Mouse (Mus musculus): Measurements from ENCODE around the gene Pomgnt1. TPM values are rescaled to one million over a fixed set of nuclear protein-coding genes. Genes with fewer than 3 reads are reported as not detected.

Gene Pomgnt1
- polyA plus RNA-seq (2016; fragmentation: Nextera tagmentation; extraction: Ambion mirVana) = 59.2 and 67.7 TPM in 2 replicates

DNA sequence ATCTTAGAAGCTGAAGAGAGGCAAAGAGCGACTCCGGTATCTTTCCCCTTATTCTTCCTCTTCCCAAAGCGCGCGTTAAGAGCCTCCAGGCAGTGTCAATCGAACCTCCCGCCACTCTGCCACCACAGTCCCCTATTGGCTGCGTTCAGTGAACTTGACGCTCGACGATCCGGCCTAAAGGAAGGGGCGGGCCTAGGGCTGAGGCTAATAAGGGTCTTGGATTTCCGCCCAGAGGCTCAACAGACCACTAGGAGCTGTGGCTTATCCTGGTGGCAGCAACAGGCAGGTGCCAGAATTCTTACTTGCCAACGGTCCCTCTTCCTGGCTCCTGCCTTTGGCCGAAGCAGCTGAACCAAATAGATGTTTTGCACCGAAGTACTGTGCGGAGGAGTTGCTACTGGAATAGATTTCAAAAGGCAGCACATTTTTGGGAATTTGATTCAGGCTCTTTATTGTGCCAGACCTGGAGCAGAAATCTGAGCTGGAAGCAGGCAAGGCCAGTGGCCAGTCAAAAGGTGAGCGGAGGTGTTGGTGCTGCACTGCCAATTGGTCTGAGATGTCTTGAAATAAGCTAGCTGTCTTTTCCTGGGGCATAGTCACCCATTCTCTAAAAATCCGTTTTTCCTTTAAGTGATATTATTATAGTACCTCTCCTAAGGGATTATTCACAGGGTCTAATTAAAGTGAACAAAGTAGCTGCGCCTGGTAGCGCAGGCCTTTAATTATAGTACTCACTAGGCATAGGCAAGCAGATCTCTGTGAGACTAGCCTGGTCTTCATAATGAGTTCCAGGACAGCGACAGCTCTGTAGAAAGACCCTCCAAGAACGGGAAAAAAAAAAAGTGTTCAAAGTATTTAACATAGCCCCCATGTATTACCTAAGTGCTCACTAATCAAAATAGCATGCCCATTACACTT lies at the start of gene Pomgnt1, which contains the start of gene Rad54l:
Gene Pomgnt1, plus strand, starts transcription at position 239 of the 918 bp plus-strand sequence.
Gene Rad54l, minus strand, starts transcription at position 89 of the 918 bp plus-strand sequence.
- H3K4me1 ChIP-seq = peaks cover 19% of the 10 kb centered on the region
- 4% methylated on average over 24 of the region's 24 CpGs for WGBS
- DNase-seq (ENCODE audit: low spot score) = peak; percentile 90
- H3K9me3 ChIP-seq (replicated peaks) = no peaks in the 10 kb centered on the region
- no peaks in the 10 kb centered on the region for H3K27me3 ChIP-seq (ENCODE audit: low read depth, poor library complexity, severe bottlenecking)
- H3K36me3 ChIP-seq = peaks cover 23% of the 10 kb centered on the region
- H3K27ac ChIP-seq = peak within 1 kb of the TSS; percentile 82
- peak within 1 kb of the TSS; percentile 75 for H3K4me3 ChIP-seq

DNA sequence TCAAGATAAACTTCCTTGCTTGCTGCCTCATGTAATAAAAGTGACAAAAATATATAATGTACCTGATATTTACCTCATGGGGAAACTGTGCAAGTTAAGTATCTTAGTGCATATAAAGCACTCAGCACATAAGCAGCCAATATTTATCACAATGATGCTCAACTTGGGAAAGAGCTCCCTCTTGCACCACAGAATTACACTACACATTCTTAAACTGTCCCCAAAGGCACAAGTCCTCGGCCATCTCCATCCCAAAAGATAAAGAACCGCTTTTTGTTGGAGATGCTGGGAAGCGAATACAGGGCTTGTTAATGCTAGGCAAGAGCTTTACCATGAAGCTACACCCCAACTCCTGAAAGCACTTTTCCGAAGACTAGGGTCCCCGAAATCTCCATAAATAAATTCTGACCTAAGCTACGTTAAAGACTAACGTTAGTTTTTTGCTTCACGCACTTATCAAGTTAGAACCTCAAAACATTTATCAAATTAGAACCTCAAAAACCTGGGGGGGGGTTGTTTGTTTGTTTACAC lies 49.4 kb upstream of the Pomgnt1 start:
- DNase-seq (ENCODE audit: low spot score) = no peak
- peak overlapping the region; percentile 96 for H3K4me3 ChIP-seq
- H3K9me3 ChIP-seq (replicated peaks) = no peaks in the 10 kb centered on the region
- H3K27ac ChIP-seq = peak overlapping the region; percentile 98
- H3K4me1 ChIP-seq = peaks cover 29% of the 10 kb centered on the region
- WGBS = 1% methylated on average over 8 of the region's 8 CpGs
- H3K36me3 ChIP-seq = peaks cover 18% of the 10 kb centered on the region
- H3K27me3 ChIP-seq (ENCODE audit: low read depth, poor library complexity, severe bottlenecking) = no peaks in the 10 kb centered on the region

DNA sequence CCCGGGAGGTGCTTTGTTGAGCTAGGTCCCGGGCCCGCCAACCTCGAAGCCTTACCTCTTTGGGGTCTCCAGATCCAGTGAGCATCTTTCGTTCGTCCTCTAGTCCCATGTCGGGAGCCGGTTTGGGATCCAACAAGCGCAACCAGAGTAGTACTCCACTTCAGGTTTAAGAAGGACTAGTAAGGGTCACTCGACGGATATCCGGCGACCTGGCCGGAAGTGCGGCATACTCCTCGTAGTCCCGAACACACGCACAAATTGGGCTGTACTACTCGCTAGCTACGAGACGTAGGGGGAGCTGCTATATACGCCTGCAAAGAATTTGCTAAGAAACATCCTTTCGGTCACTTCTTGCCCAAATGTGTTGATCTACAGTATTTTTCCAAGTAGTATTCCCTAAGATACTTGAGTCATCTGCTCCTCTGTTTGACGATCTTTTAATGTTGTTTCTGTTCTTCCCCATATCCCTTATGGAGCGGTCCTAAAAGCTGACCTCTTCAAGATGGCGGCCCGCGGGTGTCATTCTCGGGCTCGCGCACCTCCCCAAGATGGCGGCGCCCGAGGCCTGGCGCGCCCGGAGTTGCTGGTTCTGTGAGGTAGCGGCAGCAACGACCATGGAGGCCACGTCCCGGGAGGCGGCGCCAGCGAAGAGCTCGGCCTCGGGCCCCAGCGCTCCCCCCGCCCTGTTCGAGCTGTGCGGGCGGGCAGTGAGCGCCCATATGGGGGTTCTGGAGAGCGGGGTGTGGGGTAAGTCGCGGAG lies 48.6 kb upstream of the Pomgnt1 start, which contains the start of the genes Uqcrh and Lrrc41:
Gene Uqcrh, minus strand, starts transcription at position 211 of the 760 bp plus-strand sequence.
Gene Lrrc41, plus strand, starts transcription at position 409 of the 760 bp plus-strand sequence.
- H3K4me1 ChIP-seq = peaks cover 29% of the 10 kb centered on the region
- no peaks in the 10 kb centered on the region for H3K27me3 ChIP-seq (ENCODE audit: low read depth, poor library complexity, severe bottlenecking)
- DNase-seq (ENCODE audit: low spot score) = peak; percentile 95
- peak within 1 kb of the TSS; percentile 96 for H3K4me3 ChIP-seq
- H3K27ac ChIP-seq = peak within 1 kb of the TSS; percentile 98
- H3K9me3 ChIP-seq (replicated peaks) = no peaks in the 10 kb centered on the region
- under 1% methylated on average over 55 of the region's 55 CpGs for WGBS
- H3K36me3 ChIP-seq = peaks cover 17% of the 10 kb centered on the region

DNA sequence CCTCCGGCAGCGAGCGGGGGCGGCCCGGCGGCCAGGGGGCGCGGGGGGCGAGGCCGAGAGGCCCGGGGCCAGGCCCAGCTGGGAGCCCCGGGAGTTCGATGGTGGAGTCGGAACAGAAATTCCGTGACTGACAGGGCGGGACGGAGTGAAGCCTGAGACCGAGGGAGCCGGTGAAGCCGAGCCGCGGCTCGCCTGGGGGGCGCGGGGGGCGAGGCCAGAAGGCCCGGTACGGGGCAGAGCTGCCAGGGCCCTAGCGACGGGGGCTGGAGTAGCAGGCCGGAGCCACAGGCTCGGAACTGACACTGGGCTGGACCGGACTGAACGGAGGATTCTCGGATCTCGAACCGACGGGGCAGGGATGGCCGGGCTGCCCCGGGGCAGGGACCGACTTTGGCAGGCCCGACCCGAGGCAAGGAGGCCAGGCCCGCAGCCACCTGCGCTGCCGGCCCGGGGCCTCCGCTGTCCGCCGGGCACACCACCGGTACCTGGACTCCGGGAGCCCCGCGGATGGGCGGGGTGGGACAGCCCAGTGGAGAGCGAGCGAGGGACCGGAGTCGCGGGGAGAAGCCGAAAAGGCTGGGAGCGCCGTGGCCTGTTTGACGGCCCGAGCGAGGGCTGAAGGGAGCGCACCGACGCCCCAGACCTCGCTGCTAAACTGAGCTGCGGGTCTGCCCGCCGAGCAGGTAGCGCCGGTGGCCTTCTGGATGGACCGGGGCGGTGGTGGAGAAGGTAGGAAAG lies 47.8 kb upstream of the Pomgnt1 start:
- Histone ChIP-seq H3K4me1 (peaks cover 29% of the 10 kb centered on the region), H3K27ac (peak overlapping the region; percentile 98), H3K36me3 (peaks cover 19% of the 10 kb centered on the region), H3K9me3 (replicated peaks) (no peaks in the 10 kb centered on the region), H3K4me3 (peak overlapping the region; percentile 96), H3K27me3 (ENCODE audit: low read depth, poor library complexity, severe bottlenecking) (no peaks in the 10 kb centered on the region)
- DNase-seq (ENCODE audit: low spot score) = peak; percentile 84
- WGBS = under 1% methylated on average over 77 of the region's 77 CpGs

DNA sequence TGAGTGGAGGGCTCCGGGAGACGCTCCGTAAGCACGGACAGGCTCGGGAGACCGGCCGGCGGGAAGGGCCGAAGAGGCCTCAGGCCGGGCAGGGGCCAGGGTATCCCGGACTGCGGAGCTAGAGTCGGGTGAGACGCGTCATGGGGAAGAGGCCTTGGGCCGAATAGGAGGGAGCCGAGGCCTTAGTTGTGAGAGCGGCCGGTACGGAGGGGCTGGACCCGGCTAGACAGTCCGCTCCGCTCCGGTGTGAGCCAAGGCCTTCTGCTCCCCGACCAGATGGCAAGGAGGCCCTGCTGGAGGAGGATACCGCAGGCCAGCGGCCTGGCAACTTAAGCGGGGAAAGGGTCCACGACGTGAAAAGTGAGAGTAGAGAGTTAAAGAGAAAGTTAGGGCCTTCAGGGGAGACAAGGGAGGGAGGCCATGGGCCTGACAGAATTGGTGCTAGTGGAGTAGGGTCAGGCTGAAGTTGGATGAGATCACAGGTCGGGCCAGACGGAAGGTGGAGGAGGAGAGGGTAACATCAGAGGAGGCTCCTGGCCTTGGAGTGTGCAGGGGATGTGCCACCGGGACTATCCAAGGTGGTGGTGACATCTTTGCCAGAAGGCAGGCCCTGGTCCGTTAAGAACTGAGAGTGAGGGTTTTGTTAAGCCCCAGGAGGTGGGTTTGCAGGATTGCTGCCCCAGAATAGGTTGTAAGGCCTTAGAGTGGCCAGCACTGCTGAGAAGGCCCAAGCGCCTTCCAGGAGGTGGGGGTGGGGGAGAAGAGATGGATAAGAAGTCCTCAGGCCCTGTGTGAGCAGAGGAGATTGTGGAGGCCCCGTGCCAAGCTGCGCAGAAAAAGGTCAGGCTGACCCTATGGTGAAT lies 47.0 kb upstream of the Pomgnt1 start:
- DNase-seq (ENCODE audit: low spot score) = peak; percentile 73
- Histone ChIP-seq H3K4me1 (peaks cover 29% of the 10 kb centered on the region), H3K36me3 (peaks cover 27% of the 10 kb centered on the region), H3K27ac (peak overlapping the region; percentile 98), H3K27me3 (ENCODE audit: low read depth, poor library complexity, severe bottlenecking) (no peaks in the 10 kb centered on the region), H3K4me3 (peak overlapping the region; percentile 96), H3K9me3 (replicated peaks) (no peaks in the 10 kb centered on the region)
- WGBS = 4% methylated on average over 37 of the region's 37 CpGs

DNA sequence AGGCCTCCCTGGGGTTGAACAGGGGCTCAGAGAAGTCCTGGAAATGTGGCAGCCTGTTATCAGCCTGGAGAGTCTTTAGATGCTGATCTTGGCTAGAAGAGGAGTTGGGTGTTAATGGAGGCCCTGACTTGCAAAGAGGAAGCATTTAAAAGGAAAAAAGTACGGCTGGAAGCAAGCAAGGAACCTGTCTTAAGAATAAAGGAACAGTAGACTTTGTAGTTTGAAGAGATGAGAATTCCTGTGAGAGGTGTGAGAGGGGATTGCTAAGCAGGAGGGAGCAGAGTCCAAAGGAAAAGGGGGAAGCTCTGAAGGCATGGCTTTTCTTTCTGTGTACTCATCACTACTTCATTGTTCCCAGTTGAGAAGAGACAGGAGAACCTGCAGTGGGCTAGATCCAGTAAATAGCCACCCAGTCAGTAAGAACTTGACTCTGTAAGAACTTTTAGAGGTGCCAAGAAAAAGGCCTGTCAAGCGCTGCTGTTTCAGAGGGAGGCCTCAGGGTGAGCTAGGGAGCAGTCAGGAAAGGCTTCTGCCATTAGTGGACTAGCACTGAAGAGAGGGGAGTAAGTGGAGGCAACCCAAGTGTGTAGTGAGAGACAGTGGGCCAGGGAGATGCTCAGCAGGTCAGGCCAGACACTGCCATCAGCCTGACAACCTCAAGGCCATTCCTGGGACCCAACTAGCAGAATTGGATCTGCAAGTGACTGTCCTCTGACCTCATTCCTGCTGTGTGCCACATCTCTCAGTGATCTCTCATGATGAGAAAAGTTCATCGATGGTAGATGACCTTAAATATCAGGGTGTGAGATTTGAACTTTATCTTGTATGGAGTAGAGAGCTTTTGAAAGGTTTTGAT lies 46.2 kb upstream of the Pomgnt1 start:
- Histone ChIP-seq H3K9me3 (replicated peaks) (no peaks in the 10 kb centered on the region), H3K27me3 (ENCODE audit: low read depth, poor library complexity, severe bottlenecking) (no peaks in the 10 kb centered on the region), H3K27ac (peak overlapping the region; percentile 98), H3K36me3 (peaks cover 36% of the 10 kb centered on the region), H3K4me1 (peaks cover 29% of the 10 kb centered on the region), H3K4me3 (peak overlapping the region; percentile 96)
- no peak for DNase-seq (ENCODE audit: low spot score)
- WGBS = 60% methylated on average over 3 of the region's 3 CpGs

DNA sequence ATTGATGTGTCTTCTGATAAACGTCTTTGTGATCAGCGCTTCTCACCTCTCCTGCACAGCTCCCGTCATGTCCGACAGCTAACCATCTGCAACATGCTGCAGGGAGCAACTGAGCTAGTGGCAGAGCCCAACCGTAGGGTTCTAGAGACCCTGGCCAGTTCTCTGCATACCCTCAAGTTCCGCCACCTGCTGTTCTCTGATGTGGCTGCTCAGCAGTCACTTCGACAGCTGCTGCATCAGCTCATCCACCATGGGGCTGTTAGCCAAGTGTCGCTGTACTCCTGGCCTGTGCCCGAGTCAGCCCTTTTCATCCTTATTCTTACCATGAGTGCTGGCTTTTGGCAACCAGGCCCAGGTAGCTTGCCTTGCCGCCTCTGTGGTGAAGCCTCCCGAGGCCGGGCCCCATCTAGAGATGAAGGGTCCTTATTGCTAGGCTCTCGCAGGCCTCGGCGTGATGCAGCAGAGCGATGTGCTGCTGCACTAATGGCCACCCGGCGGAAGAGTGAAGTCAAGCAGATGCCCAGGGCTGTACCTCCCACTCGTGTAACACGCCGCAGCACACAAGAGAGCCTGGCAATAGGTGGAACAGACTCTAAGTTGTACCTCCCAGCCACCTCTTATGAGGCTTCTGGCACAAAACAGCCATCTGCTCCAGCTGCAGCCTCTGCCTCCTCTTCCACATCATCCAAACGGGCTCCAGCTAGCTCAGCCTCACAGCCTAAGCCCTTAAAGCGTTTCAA lies 35.0 kb upstream of the Pomgnt1 start:
- Histone ChIP-seq H3K4me1 (no peaks in the 10 kb centered on the region), H3K36me3 (peaks cover 99% of the 10 kb centered on the region), H3K9me3 (replicated peaks) (no peaks in the 10 kb centered on the region), H3K27ac (no peak overlapping the region), H3K4me3 (no peak overlapping the region), H3K27me3 (ENCODE audit: low read depth, poor library complexity, severe bottlenecking) (no peaks in the 10 kb centered on the region)
- no peak for DNase-seq (ENCODE audit: low spot score)
- 91% methylated on average over 23 of the region's 23 CpGs for WGBS

DNA sequence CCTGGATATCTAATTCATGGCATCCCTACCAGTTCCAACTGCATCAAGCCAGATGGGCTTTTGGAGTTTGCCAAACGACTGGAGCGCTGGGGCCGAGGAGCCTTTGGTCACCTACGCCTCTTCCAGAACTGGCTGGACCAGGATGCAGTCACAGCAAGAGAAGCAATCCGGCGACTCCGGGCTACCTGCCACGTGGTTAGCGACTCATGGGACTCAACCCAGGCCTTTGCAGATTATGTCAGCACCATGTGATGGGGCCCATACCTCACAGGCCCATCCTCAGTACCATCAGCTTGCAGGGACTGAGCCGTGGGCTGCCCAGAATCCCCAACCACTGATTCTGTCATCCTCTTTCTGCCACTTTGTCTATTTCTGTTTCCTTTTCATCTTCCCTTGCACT lies 27.3 kb upstream of the Pomgnt1 start:
- Histone ChIP-seq H3K36me3 (peaks cover 100% of the 10 kb centered on the region), H3K27ac (no peak overlapping the region), H3K4me3 (no peak overlapping the region), H3K9me3 (replicated peaks) (no peaks in the 10 kb centered on the region), H3K4me1 (no peaks in the 10 kb centered on the region), H3K27me3 (ENCODE audit: low read depth, poor library complexity, severe bottlenecking) (no peaks in the 10 kb centered on the region)
- no peak for DNase-seq (ENCODE audit: low spot score)
- 89% methylated on average over 10 of the region's 10 CpGs for WGBS

DNA sequence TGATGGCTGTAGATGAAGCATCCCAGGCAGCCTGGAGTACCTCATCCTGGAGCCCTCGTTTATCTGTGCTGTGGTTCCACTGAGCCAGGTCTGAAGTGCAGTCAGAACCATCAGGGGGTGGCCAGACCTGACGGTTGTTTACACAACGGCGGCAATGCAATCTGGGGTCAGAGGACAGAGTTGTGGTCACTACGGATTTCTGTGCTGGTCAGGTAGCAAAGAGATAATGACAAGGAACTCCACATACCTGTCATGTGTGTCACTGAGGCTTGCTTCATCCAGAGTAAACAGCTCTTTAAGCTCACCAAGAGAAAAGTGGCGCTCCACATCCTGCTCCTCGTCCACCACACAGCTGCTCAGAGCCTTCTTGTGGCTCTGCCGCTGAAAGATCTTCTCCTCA lies 26.4 kb upstream of the Pomgnt1 start:
- no peaks in the 10 kb centered on the region for H3K27me3 ChIP-seq (ENCODE audit: low read depth, poor library complexity, severe bottlenecking)
- H3K9me3 ChIP-seq (replicated peaks) = no peaks in the 10 kb centered on the region
- peaks cover 100% of the 10 kb centered on the region for H3K36me3 ChIP-seq
- DNase-seq (ENCODE audit: low spot score) = no peak
- WGBS = 83% methylated on average over 8 of the region's 8 CpGs
- H3K4me1 ChIP-seq = no peaks in the 10 kb centered on the region
- H3K4me3 ChIP-seq = no peak overlapping the region
- no peak overlapping the region for H3K27ac ChIP-seq

DNA sequence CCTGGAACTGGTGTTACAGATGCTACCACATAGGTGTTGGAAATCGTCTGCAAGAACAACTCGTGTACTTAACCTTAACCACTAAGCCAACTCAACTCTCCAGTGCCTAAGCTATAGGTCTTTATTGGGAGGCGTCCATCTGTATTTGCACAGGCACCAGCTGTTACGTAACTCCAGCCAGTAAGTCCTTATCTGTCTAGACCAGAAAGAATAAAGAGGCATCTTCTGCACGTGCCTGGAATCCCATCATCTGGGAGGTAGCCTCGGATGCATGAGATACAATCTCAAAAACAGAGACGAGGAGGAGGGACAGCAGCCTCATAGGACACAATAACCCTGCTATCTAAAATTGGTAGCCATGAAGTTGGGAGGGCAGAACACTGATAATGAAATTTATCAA lies 22.7 kb upstream of the Pomgnt1 start:
- Histone ChIP-seq H3K27me3 (ENCODE audit: low read depth, poor library complexity, severe bottlenecking) (no peaks in the 10 kb centered on the region), H3K36me3 (peaks cover 100% of the 10 kb centered on the region), H3K27ac (no peak overlapping the region), H3K4me1 (no peaks in the 10 kb centered on the region), H3K9me3 (replicated peaks) (no peaks in the 10 kb centered on the region), H3K4me3 (no peak overlapping the region)
- WGBS = 92% methylated on average over 7 of the region's 7 CpGs
- DNase-seq (ENCODE audit: low spot score) = no peak
